Mouse (Mus musculus): ENCODE data around the gene Bicra. TPM values are rescaled to one million over a fixed set of nuclear protein-coding genes. Genes with fewer than 3 reads are reported as not detected.

Bicra gene
- total and polyA plus RNA-seq, 3 experiments: 5.8 to 8.4 (median 7.5) TPM

- WGBS: 88% methylated on average over 3 of the region's 3 CpGs
- TF ChIP-seq EP300 (IDR thresholded peaks at IDR 0.05; ENCODE audit: insufficient read depth, low read depth, low read length) (no peak), CTCF (IDR thresholded peaks at IDR 0.05) (no peak), POLR2A (IDR thresholded peaks at IDR 0.05; ENCODE audit: insufficient read depth, low read depth, low read length) (no peak)
- DNase-seq: no peak
- Histone ChIP-seq H3K4me1 (ENCODE audit: control insufficient read depth, insufficient read depth, low read length) (peaks cover 4% of the 10 kb centered on the region), H3K9ac (ENCODE audit: low read depth, low read length) (no peak overlapping the region), H3K79me2 (replicated peaks; ENCODE audit: control insufficient read depth, insufficient read depth, low read length) (no peaks in the 10 kb centered on the region; the same call in 1 of the 2 replicates), H3K4me3 (no peak overlapping the region), H3K36me3 (ENCODE audit: control insufficient read depth, insufficient read depth, low read length) (peaks cover 2% of the 10 kb centered on the region; the same call in 1 of the 2 replicates), H3K27me3 (ENCODE audit: control insufficient read depth, insufficient read depth, low read length) (no peaks in the 10 kb centered on the region), H3K27ac (no peak overlapping the region)
- intact Hi-C loops (cut with DNase I): no loop called here
Observed at GRCm38 (mm10) chr7:15938621-15939020, 109.1 kb downstream of the Bicra start.

- Histone ChIP-seq H3K36me3 (ENCODE audit: control insufficient read depth, insufficient read depth, low read length) (peaks cover 6% of the 10 kb centered on the region; the same call in 1 of the 2 replicates), H3K79me2 (replicated peaks; ENCODE audit: control insufficient read depth, insufficient read depth, low read length) (no peaks in the 10 kb centered on the region), H3K9ac (ENCODE audit: low read depth, low read length) (no peak overlapping the region), H3K4me3 (no peak overlapping the region), H3K27ac (no peak overlapping the region), H3K4me1 (ENCODE audit: control insufficient read depth, insufficient read depth, low read length) (peaks cover 5% of the 10 kb centered on the region), H3K27me3 (ENCODE audit: control insufficient read depth, insufficient read depth, low read length) (no peaks in the 10 kb centered on the region)
- 85% methylated on average over 5 of the region's 5 CpGs for WGBS
- intact Hi-C loops (cut with DNase I): loop anchor here (1.0 kb wide), 1 partner anchor 8 kb away; no protein-coding TSS in a partner anchor
- TF ChIP-seq EP300 (IDR thresholded peaks at IDR 0.05; ENCODE audit: insufficient read depth, low read depth, low read length) (no peak), POLR2A (IDR thresholded peaks at IDR 0.05; ENCODE audit: insufficient read depth, low read depth, low read length) (no peak), CTCF (IDR thresholded peaks at IDR 0.05) (no peak)
- no peak for DNase-seq
Observed at GRCm38 (mm10) chr7:15937491-15937890, 110.2 kb downstream of the Bicra start.

- Histone ChIP-seq H3K4me1 (ENCODE audit: control insufficient read depth, insufficient read depth, low read length) (peaks cover 15% of the 10 kb centered on the region), H3K4me3 (no peak overlapping the region), H3K27ac (peak overlapping the region; percentile 88), H3K36me3 (ENCODE audit: control insufficient read depth, insufficient read depth, low read length) (peaks cover 12% of the 10 kb centered on the region), H3K79me2 (replicated peaks; ENCODE audit: control insufficient read depth, insufficient read depth, low read length) (no peaks in the 10 kb centered on the region), H3K27me3 (ENCODE audit: control insufficient read depth, insufficient read depth, low read length) (no peaks in the 10 kb centered on the region), H3K9ac (ENCODE audit: low read depth, low read length) (0 out of 2 replicates have a peak overlapping the region, but pooled peaks have one; percentile 2)
- peak; percentile 63 to 81 for DNase-seq
- intact Hi-C loops (cut with DNase I): loop anchor here (1.0 kb wide), 2 partner anchors 22 to 29 kb away; no protein-coding TSS in a partner anchor
- 37% methylated on average over 16 of the region's 16 CpGs for WGBS
- peak; percentile 93 for TF ChIP-seq EP300 (IDR thresholded peaks at IDR 0.05; ENCODE audit: insufficient read depth, low read depth, low read length)
- TF ChIP-seq CTCF (IDR thresholded peaks at IDR 0.05): no peak
- peak; percentile 14; the same call in 1 of the 2 replicates for TF ChIP-seq POLR2A (IDR thresholded peaks at IDR 0.05; ENCODE audit: insufficient read depth, low read depth, low read length)
Observed at GRCm38 (mm10) chr7:15933437-15934359, 114.0 kb downstream of the Bicra start.

- Histone ChIP-seq H3K9ac (ENCODE audit: low read depth, low read length) (peak overlapping the region; percentile 64), H3K27me3 (ENCODE audit: control insufficient read depth, insufficient read depth, low read length) (no peaks in the 10 kb centered on the region), H3K4me3 (no peak overlapping the region), H3K4me1 (ENCODE audit: control insufficient read depth, insufficient read depth, low read length) (peaks cover 15% of the 10 kb centered on the region), H3K79me2 (replicated peaks; ENCODE audit: control insufficient read depth, insufficient read depth, low read length) (no peaks in the 10 kb centered on the region), H3K36me3 (ENCODE audit: control insufficient read depth, insufficient read depth, low read length) (peaks cover 12% of the 10 kb centered on the region), H3K27ac (peak overlapping the region; percentile 88)
- WGBS: 14% methylated on average over 3 of the region's 3 CpGs
- DNase-seq: no peak
- intact Hi-C loops (cut with DNase I): no loop called here
- TF ChIP-seq CTCF (IDR thresholded peaks at IDR 0.05): no peak
- TF ChIP-seq EP300 (IDR thresholded peaks at IDR 0.05; ENCODE audit: insufficient read depth, low read depth, low read length): no peak
- TF ChIP-seq POLR2A (IDR thresholded peaks at IDR 0.05; ENCODE audit: insufficient read depth, low read depth, low read length): no peak
Observed at GRCm38 (mm10) chr7:15931635-15932034, 116.1 kb downstream of the Bicra start.

GRCm38 (mm10) chr7:15930543-15930942 lies 117.2 kb downstream of the Bicra start:
- no peak for DNase-seq
- TF ChIP-seq CTCF (IDR thresholded peaks at IDR 0.05): peak; percentile 56
- TF ChIP-seq EP300 (IDR thresholded peaks at IDR 0.05; ENCODE audit: insufficient read depth, low read depth, low read length): no peak
- TF ChIP-seq POLR2A (IDR thresholded peaks at IDR 0.05; ENCODE audit: insufficient read depth, low read depth, low read length): no peak
- Histone ChIP-seq H3K27ac (peak overlapping the region; percentile 18; the same call in 1 of the 2 replicates), H3K4me3 (no peak overlapping the region), H3K79me2 (replicated peaks; ENCODE audit: control insufficient read depth, insufficient read depth, low read length) (no peaks in the 10 kb centered on the region), H3K4me1 (ENCODE audit: control insufficient read depth, insufficient read depth, low read length) (peaks cover 15% of the 10 kb centered on the region), H3K36me3 (ENCODE audit: control insufficient read depth, insufficient read depth, low read length) (peaks cover 12% of the 10 kb centered on the region), H3K27me3 (ENCODE audit: control insufficient read depth, insufficient read depth, low read length) (no peaks in the 10 kb centered on the region), H3K9ac (ENCODE audit: low read depth, low read length) (no peak overlapping the region)
- intact Hi-C loops (cut with DNase I): loop anchor here (1.0 kb wide), 1 partner anchor 37 kb away; the partner anchor contains the start of gene Ehd2
- WGBS: 69% methylated on average over 2 of the region's 2 CpGs
